Mouse (Mus musculus) regulatory T cell (primary cell): Measurements from ENCODE around the gene Ick.

Experiments used
- in situ Hi-C: fragments of 300-600 bp; cut with MboI, MseI; formaldehyde crosslinking; loops from one replicate; pipeline ENCODE4 v1.15.1; 2025; ENCODE audit warnings: high pct_unique_total_duplicates

Ick gene

DNA sequence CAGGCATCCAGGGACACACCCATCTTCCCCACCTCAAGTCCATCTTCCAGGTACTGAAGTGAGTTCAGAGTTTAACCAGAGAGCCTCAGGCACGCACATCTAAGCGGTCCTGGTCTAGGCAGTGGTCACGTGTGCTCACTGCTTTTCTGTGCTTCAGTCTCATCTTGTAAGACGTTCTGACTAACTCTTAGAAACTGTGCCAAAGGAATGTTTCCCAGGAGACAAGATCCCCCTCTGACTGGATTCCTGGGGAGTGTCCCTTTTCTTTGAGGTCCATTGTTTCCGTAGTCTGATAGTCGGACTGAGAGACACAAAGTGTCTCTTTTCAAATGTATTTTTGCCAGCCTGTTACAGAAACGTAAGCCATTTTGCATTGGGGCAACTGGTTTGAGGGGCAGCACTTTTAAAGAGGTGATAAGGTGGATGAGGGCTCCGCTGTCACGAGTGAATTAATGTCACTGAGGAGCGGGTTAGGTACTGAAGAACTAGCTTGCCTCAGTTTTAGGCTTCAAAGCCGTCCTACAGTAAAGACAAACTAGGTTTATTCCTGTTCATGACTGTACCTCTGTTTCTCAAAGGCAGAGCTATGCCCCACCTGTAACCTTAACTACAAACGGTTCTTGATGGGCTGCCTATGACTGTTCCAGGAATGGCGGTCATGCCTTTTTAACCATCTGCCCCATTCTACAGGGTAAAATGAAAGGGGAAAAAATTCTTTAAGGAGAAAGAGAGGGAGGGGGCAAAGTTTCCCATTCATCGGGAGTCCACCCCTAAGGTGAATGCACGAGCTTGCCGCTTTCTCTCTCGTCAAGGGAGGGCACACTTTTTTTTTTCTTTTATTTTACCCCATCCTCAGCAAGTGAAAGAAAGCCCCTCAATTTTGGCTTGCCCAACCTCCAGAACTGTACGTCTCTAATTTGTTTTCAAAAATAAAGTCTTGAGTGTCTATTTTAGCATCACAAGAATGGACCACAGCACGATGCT, 82.0 kb downstream of the Ick start:
- in situ Hi-C loops, result no loop called here

DNA sequence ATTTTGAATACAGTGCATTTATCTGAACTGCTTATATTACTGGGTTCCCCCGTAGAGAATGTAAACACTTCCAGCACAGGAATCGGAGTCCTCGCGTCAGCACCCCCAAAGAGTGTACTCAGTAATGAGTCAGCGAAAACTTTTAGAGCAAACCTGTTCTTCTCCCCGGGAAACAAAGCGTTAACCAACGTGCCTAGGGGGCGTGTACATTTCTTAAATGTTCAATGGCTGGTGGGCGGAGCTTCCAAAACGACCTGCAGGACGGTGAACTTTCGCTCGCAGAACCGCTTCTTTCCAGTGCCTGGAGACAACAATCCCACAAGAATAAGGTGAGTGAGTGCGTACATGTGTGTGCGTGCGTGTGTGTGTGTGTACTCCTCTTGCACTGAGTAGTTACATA, 82.7 kb downstream of the Ick start:
- in situ Hi-C loops, result no loop called here

DNA sequence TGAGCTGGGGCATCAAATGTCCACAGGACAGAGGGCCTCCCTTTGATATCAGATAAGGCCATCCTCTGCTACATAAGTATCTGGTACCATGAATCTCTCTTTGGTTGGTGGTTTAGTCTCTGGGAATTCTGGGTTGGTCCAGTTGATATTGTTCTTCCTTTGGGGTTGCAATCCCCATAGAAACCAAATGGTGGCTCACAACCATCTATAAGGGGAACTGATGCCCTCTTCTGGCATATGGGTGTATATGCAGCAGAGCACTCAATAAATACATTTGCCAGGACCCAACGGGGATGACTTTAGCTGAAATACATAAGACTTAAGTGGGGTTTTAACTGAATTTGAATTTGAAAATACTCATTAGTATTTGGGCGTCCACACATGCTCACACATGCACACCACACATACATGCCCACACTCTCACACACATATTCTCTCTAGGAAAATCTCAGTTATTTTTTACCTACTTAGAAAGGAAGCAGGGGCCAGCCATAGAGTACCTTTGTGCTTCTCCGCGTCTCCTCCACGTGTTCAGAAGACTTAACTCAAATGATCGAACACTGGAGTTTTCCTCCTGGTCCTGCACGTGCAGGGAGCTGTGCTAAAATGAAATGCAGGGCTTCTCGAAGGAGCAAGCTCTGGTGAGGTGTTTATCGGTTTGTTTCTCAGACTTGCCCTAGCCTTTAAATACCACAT, 85.1 kb downstream of the Ick start:
- in situ Hi-C loops, result no loop called here

DNA sequence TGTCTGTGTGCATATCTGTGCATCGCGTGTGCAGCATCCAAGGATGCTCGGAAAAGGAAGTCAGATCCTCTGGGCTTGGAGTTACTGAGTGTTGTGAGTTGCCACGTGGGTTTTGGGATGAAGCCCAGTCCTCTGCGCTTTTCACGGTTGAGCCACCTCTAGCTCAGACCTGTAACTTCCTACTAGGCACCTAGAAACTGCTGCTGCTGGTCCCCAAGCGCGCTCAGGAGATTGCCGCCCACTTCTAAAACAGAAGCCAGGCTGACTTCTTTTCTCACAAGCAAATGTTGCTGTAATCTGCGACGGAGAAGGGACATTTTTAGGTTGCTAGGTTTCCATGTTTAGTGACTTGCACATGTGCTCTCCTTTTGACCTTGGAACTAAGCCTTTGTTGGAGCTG, 86.0 kb downstream of the Ick start:
- in situ Hi-C loops, result no loop called here

- in situ Hi-C loops, result no loop called here
Measured at GRCm38 (mm10) chr9:78197801-78198200, 88.8 kb downstream of the Ick start.

- in situ Hi-C loops, result no loop called here
Measured at GRCm38 (mm10) chr9:78204194-78204593, 95.2 kb downstream of the Ick start.

GRCm38 (mm10) chr9:78208956-78209355, 100.0 kb downstream of the Ick start:
- in situ Hi-C loops, result no loop called here

GRCm38 (mm10) chr9:78210079-78210478, 101.1 kb downstream of the Ick start:
- in situ Hi-C loops, result no loop called here

- in situ Hi-C loops, result no loop called here
Measured at GRCm38 (mm10) chr9:78210821-78211220, 101.8 kb downstream of the Ick start.

- in situ Hi-C loops, result no loop called here
Measured at GRCm38 (mm10) chr9:78211521-78211920, 102.5 kb downstream of the Ick start.

- in situ Hi-C loops, result no loop called here
Measured at GRCm38 (mm10) chr9:78212341-78213049, 103.5 kb downstream of the Ick start.

GRCm38 (mm10) chr9:78217074-78217473, 108.1 kb downstream of the Ick start:
- in situ Hi-C loops, result no loop called here
